Mouse (Mus musculus) cerebellum, postnatal 36 days (tissue): Measurements from ENCODE around the gene Nr1h5.

Experiments used
- DNase-seq, 2 experiments: peaks; one replicate each; pipeline ENCODE4 v3.0.0; 2021 to 2022; ENCODE audit warnings: mixed read lengths in 2 of 2

Gene Nr1h5

DNA sequence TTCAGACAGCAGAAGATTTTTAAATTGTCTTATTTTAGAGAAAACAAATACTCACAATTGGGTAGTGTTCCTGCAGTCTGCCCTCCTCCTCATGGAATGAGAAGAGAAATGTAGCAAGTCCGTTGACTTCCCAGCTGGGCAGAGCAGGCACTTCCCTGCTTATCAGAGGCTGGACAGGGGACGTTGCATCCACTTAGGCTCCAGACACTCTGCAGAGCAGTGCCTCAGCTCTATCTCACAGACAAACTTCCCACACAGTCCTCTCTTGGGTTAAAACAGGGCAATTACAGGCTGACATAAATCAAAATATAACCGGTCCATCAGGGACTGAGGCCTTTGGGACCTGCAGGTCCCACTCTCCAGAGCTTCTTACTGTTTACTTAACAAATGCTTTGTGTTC lies at the start of gene Nr1h5:
TSS of gene Nr1h5 (minus strand) at position 101 of the 400 bp plus-strand sequence.
- no peak for DNase-seq

DNA sequence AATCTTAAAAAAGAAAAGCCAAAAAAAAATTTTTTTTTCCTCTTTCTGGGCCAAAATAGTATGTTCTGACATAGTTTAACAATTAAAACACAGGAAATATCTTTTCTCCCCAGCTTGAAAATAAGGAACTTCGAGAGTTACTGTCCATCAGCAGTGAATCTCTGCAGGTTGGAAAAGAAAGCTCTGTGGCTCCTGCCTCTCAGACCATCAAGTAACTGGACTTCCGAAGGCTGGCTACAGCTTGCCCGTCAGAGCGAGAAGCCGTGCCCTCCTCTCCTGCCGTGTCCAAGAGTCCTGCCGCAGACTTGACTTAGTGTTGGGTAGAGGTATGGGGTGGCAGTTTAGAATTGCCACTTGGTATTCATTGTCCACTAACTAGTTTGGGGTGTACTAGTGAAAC lies 37.7 kb upstream of the Nr1h5 start:
- no peak for DNase-seq

DNA sequence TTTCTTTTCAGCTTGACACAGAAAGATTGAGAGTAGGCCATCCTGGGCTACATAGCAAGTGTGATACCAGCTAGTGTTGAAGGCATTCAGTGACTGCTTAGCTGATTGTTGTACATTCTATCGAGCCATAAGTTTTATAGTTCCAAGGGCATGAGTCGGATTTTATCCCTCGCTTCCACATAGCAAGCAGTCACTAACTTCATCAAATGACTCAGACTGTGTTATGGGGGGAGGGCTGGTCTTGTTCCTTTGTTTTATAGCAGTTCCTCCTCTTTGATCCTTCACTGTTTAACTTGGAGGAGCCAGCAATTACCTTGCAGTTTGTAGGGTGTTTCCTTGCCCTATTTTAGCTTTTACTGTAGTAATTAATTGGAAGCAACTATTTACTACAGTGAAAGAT lies 33.7 kb upstream of the Nr1h5 start:
- DNase-seq: no peak

DNA sequence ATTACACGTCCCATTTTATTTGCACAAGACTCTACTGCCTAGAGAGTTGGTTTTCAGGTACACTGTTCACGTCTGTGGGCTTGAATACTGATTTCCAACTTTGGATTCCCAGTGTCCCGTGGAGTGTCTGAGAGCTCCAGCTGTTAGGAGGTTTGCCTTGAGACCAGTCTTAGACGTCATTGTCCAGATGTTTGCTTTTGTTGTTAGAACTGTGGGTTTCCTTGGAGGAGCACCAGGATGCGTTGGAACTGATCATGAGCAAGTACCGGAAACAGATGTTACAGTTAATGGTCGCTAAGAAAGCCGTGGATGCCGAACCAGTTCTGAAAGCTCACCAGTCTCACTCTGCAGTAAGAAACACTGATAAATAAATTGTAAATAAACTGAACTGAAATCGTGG lies 33.1 kb upstream of the Nr1h5 start:
- no peak for DNase-seq

DNA sequence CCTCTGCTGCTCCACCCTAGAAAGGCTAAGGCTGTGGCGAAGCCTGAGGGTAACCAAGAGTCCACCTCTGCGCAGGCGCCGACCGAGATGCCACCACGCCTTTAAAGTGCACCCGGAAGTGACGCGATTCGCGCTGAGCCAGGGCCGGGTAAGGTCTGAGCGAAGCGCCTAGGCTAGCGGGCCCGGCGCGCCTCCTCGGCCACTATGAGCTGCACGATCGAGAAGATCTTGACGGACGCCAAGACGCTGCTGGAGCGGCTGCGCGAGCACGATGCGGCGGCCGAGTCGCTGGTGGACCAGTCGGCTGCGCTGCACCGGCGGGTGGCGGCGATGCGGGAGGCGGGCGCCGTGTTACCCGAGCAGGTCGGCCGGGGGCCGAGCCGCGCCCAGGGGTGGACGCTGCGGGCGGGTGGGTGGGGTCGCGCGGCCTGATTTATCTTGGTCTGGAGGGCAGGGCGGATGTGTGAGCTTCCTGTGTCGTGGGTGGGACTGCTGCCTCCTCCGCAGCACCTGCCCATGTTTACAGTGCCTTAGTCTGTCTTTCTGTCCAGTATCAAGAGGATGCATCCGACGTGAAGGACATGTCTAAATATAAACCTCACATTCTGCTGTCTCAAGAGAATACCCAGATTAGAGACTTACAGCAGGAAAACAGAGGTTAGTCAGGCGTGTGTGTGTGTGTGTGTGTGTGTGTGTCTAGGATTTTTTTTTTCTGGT lies 31.8 kb upstream of the Nr1h5 start, which contains the start of gene Sike1:
TSS of gene Sike1 (plus strand) at position 104 of the 717 bp plus-strand sequence.
- DNase-seq: peak; percentile 94 to 96

DNA sequence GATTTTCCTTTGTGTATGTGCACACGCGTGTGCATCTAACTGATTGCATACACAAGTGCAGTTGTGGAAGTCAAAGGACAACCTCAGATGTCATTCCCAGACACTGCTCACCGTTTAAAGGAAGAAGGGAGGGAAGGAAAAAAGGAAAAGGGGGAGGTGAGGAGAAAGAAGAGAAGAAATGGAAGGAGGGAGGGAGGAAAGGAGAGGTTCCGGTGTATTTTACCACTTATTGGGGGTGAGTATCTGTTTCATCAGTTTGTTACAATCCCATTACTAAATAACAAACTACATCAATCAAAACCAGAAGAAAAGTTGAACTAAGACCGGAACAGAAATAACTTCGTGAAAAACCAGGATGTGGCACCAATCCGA lies 31.3 kb upstream of the Nr1h5 start:
- no peak for DNase-seq

DNA sequence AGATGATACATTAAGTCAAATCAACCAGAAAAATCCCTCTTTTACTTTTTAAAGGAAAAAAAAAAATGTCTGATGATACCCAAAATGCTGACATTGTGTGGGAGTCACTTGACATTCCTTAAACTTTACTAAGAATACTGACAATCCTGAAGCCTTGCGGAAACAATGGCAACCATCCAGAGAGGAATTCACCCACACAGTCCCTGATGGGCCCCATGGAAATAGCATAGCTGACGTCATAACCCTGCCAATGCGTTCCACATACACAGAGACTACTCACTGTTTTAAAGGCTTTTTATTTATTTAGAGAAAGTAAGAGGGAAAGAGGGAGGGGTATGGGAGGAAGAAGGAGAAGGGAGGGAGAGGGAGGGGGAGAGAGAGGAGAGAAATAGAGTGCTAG lies 29.0 kb upstream of the Nr1h5 start:
- DNase-seq: no peak

DNA sequence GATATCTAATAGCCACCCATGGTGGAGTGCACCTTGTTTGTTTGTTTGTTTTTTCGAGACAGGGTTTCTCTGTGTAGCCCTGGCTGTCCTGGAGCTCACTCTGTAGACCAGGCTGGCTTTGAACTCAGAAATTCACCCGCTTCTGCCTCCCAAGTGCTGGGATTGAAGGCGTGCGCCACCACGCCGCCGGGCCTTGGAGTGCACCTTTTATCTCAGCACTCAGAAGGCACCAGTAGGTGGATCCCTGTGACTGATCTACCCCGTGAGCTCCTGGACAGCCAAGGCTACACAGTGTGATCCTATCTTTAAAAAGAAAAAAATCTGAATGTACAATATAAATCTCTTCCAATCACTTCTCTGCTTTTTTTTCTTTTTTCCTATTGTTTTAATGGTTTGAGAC lies 27.1 kb upstream of the Nr1h5 start:
- DNase-seq: no peak

DNA sequence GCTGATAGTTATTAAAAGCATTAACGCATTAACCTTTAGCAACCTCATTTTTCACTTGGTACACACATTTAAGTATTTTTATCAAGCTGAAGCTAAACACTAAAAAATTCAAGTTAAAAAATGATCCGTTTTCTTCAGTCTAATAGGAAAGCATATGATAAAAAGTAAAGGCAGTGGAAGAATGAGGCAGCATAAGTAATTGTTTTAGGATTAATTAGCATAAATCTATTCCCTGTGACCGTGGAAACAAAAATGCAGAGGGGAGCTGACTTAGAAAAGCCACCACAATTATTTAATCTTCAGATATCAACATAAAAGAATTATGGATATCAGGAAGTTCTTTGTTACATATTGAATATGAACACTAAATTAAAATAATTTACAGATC lies 16.4 kb upstream of the Nr1h5 start:
- no peak for DNase-seq

DNA sequence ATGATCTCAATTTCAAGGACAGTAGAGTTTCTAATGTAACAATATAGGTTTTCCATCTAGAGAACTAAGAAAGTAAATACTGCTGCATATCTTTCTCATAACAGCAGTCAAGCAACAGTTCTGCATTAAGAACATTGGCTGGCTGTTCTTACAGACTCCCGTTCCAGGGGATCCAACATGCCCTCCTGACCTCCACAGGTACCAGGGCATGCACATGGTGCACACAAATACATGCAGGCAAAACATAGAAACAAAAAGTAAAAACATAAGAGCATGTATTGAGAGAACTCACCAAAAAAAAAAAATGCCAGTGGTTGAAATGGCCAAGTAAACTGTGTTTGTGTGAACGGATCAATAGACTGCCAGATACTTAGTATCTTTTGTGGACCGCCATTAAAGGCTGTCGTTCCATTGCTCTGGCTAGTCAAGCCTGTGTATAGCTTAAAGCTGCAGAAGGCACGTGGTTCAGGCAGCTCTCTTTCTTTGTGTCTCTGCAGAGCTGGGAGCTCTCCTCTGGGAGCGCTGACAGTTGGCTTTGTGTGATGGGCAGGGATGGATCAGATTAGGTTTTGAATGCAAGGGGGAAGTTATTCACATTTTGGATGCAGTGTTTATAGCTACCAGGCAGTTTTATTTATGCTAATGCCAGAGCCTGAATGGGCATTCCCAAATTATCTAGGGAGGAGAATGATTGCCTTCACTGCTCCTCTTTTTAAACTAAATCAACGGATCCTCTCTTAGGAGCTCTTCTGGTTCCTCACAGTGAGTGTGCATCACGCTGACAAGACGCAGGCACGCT lies 15.8 kb upstream of the Nr1h5 start:
- no peak for DNase-seq

DNA sequence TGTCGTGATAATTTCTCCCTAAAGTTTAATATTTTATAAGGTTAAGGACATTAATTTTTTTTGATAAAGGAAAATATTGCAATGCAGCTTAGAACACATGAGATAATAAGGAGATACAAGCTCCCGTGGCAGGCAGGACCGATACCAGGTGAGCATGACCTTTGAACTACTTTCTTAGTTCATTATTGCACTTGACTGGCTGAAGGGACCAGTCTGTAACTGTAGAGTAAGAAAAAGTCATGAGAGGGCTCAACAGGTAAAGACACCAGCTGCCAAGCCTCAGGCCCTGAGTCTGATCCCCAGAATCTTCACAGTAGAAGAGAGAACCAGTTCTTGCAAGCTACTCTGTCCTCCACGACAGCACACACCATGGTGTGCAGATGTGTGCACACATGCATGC lies 13.0 kb upstream of the Nr1h5 start:
- DNase-seq: no peak

DNA sequence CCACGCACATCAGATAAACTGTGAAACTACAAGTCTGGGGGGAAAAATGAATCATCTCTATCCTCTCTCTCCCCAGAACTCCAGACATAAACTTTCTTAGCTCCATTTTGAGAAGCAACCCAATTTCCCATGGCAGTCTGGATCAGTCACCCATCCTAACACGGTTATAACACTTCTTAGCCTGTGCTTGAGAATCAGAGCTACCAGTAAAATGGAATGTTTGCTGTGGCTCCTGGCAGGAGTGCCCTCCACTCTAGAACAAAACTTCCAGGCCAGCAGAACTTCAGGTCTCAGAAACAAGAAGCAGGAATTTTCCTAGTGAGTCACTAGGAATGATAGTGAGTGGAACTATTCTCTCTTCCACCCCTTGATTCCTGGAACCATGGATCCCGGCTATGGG lies 6.6 kb upstream of the Nr1h5 start:
- DNase-seq: no peak

DNA sequence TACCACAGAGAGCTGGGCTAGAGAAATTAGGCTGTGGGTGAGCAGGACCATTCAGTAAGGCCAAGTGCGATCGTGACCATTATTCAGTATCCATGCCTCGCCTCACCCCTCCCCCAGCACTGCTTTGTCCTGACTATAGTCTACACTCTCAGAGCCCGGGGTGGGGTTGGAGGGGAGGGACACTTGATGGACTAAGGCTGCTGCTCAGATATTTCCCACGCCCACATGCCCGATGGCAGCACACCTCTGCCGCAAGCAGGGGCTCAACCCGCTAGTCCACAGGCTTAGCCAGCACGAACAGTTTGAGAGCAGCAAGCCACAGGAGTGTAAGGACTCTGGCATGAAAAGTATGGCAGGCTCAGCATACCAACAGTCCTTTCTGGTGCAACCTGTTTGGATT lies 6.1 kb upstream of the Nr1h5 start:
- DNase-seq: no peak

DNA sequence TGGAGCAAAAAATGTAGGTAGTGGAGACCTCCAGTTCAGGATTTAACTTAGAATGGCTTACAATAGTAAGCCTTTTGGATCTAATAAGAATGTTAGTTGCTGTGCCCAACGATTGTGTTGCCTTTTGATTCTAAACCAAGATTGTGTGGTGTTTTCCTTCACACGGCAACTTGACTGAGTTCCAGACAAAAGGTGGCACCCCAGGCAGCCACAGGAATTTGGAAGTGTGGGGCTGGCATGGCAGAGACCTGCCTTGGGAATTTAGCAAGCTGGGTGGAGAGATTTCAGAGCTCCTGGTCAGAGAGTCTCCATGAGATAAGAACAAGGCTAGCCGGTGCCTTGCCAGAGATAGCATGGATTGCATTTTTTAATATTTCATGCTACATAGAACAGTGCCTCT lies 8.3 kb downstream of the Nr1h5 start:
- no peak for DNase-seq

DNA sequence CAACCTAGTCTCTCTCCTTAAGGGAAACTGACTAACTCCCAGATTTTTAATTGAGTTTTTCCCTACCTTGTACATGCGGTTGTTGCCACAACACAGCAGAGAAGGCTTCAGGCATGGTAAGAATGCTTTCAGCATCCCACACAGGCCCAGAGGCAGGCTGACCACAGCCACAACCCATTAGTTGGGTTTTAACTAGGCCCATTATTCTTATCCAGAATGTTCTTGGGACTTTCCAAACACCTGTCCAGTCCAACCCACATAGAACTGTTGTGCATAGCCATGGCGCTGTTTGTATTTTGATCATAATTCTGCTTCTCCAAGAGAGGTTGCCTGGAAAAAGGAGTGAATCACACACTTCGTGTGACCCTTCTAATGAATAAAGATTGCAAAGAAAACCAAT lies 8.8 kb downstream of the Nr1h5 start:
- DNase-seq: no peak

DNA sequence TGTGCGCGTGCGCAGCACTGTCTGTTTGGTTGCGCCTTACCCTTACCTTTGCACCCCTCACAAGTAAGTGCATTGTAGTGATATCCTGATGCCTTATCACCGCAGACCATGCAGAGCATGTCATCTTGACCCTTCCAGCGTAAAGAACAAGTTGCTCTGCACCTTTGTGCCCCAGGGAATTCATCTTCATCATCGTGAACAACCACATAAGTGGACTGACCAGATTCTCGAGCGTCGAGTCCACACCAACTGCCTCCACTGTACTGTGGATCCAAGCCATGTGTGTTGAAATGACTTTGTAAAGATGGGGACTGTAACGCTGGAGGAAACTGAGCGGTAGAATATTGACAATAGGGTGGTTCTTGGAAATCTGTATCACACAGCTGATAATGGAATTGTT lies 9.5 kb downstream of the Nr1h5 start:
- no peak for DNase-seq

DNA sequence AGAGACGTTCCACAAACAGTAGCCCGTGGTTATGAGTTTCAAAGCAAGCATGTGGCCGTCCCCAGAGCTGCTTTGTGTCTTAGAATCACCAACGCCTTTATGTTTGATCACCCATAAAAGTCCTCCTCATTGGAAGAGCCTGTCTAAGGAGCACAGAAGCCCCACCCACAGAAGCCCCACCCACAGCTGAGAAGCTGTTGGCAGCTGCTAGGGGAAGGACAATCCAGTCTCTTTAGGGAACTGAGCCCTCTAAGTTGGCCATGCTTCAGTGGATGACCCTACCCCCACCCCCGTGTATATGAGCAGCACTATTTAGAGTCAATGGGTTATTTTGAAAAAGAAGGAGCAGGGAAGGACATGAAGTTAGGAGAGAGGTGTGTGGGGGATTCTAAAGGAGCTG lies 17.1 kb downstream of the Nr1h5 start:
- DNase-seq: no peak

DNA sequence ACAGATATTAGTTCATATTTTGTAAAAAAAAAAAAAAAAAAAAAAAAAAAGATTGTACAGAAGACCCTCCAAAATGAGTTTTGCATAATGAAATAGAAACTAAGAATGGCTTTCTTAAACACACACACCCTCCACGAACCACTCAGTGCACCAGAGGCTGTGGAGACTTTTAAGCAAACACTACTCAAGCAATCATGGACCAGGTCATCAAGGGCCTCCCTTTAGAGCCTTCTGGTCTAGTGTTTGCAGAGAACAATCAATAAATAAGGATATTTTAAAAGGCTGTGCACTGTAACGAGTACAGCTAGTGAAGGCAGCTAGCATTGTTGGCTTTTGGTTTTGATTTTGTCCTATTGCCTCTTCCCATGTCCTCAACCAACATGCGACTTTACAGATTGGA lies 17.6 kb downstream of the Nr1h5 start:
- no peak for DNase-seq

DNA sequence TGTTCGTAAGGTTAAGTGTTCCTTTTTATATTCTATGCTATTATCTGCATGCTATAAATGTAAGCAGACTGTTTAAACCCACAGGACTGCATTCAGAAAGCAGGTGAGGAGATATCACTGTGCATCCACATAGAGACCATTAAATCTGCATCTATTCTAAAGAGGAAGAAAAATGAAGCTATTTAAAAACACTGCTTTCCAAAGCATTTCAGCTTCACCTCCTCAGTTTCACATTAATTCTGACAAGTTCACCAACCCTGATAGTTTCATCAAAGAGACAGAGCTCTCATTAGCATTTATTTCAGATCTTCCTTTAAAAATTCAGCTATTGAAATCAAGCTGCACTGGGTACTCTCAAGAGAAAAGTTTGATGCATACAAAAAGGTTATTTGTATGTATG lies 25.8 kb downstream of the Nr1h5 start:
- DNase-seq: no peak

DNA sequence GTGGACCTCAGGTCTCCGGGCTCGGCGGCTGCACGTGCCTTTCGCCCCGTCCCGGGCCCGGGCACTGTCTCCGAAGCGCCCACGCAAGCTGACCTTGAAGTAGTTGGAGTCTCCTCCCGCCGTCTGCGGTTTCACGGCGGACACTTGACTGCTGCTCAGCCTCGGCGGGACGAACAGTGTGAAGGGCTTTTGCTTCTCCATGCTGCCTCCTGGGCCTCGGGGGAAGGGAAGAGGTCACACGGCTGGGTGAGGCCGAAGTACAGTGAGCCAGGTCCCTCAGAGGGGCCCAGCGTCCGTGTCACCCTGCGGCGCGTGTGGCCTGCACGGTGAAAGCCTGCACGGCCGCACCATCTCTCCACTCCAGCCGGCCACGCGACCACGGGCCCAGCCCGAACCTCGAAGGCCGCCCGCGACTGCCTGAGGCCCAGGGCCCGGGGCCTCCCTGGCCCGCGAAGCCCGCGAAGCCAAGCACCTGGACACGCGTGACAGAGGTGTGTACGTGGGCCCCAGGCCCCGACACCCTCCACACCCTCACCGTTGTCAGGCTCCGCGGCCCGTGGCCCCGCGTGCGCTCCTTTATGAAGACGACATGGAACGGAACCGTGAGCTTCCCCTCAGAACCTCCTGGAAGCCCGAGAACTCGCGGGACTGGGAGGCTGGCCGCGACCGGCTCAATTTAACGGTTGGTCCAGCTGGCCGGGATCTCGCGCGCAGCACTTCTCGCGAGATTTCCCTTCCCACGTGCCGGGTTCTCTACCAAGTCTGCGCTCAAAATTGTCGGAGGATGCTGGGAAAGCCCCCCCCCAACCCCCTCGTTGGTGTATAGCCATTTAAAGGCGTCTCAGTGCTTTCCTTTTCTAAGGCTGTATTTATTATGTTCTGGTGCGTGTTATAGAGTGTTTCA lies 28.2 kb downstream of the Nr1h5 start, which contains the start of gene Sycp1:
TSS of gene Sycp1 (minus strand) at position 650 of the 904 bp plus-strand sequence.
- no peak for DNase-seq

DNA sequence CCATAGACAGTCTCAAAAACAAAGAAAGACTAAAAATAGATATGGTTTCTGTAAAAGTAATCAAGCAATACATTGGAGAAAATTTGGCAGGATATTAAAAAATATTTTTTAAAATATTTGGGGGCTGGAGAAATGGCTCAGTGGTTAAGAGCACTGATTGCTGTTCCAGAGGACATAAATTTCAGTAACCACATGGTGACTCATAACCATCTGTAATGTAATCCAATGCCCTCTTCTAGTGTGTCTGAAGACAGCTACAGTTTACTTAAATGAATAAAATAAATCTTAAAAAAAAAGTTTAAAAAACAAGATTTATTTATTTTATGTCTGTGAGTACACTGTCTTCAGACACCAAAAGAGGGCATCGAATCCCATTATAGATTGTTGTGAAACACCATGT lies 64.8 kb downstream of the Nr1h5 start:
- no peak for DNase-seq
